Mouse (Mus musculus) MEL (cell line): Measurements from ENCODE around the gene Rnf215. TPM values are rescaled to one million over a fixed set of nuclear protein-coding genes. Genes with fewer than 3 reads are reported as not detected.

Source experiments
- DNase-seq: peaks from one replicate; pipeline ENCODE4 v3.0.0; 2011; ENCODE audit warnings: low read depth, low spot score
- H3K27ac ChIP-seq: 2 replicates; pipeline ENCODE4 v1.5.1; 2012; ENCODE audit warnings: low read depth, mild to moderate bottlenecking, control low read depth, low read length, moderate library complexity; ENCODE audit not compliant: control insufficient read depth
- H3K27me3 ChIP-seq, 2 experiments: fragments of 150-350 bp in 1 of 2; sonication (generic) in 1 of 2; 2 replicates each; pipeline ENCODE4 v1.6.1; 2012; ENCODE audit warnings: low read length in 2 of 2, mild to moderate bottlenecking in 2 of 2, improper control_type of control experiment in 1 of 2, moderate library complexity in 1 of 2; ENCODE audit not compliant: insufficient read depth in 2 of 2, control insufficient read depth in 1 of 2
- H3K36me3 ChIP-seq, 2 experiments: 2 replicates each; pipeline ENCODE4 v1.6.1; 2012 to 2014; ENCODE audit warnings: low read length in 2 of 2, improper control_type of control experiment in 1 of 2, inconsistent platforms in 1 of 2, mild to moderate bottlenecking in 1 of 2; ENCODE audit not compliant: insufficient read depth in 2 of 2, control insufficient read depth in 1 of 2
- H3K4me1 ChIP-seq, 2 experiments: fragments of 150-350 bp in 1 of 2; sonication (generic) in 1 of 2; 2 replicates each; pipeline ENCODE4 v1.6.1; 2012; ENCODE audit warnings: low read length in 2 of 2, improper control_type of control experiment in 1 of 2, mild to moderate bottlenecking in 1 of 2; ENCODE audit not compliant: insufficient read depth in 2 of 2, control insufficient read depth in 1 of 2
- H3K4me3 ChIP-seq, 2 experiments: fragments of 150-350 bp in 1 of 2; sonication (generic) in 1 of 2; 2 replicates each; pipeline ENCODE4 v1.5.1; 2012; ENCODE audit warnings: low read depth in 2 of 2, low read length in 2 of 2, mild to moderate bottlenecking in 2 of 2, moderate library complexity in 2 of 2, control low read depth in 1 of 2, improper control_type of control experiment in 1 of 2; ENCODE audit not compliant: control insufficient read depth in 1 of 2, insufficient read depth in 1 of 2
- H3K79me2 ChIP-seq: 2 replicates; pipeline ENCODE4 v1.6.1; 2012; ENCODE audit warnings: mild to moderate bottlenecking, low read length, moderate library complexity; ENCODE audit not compliant: control insufficient read depth, poor library complexity, insufficient read depth
- H3K9ac ChIP-seq: 2 replicates; pipeline ENCODE4 v1.6.1; 2012; ENCODE audit warnings: low read depth, mild to moderate bottlenecking, control low read depth, low read length, moderate library complexity; ENCODE audit not compliant: control insufficient read depth, poor library complexity, severe bottlenecking
- H3K9me3 ChIP-seq: fragments of 150-350 bp; sonication (generic); replicated peaks from 2 replicates; pipeline ENCODE4 v1.6.1; 2012; ENCODE audit warnings: mild to moderate bottlenecking, low read length, improper control_type of control experiment, moderate library complexity; ENCODE audit not compliant: insufficient read depth
- CHD1 ChIP-seq: IDR thresholded peaks from 2 replicates; pipeline ENCODE4 v1.6.1; 2012; ENCODE audit warnings: low read depth, mild to moderate bottlenecking, inconsistent platforms, low read length, improper control_type of control experiment
- CHD2 ChIP-seq: IDR thresholded peaks from 2 replicates; pipeline ENCODE4 v1.6.1; 2011; ENCODE audit warnings: low read length, improper control_type of control experiment
- CTCF ChIP-seq, 3 experiments: IDR thresholded peaks in 2 of 3; conservative IDR thresholded peaks in 1 of 3; 2 replicates each; pipeline ENCODE4 v1.5.1; 2011 to 2012; ENCODE audit warnings: low read length in 3 of 3, low read depth in 2 of 3, mild to moderate bottlenecking in 2 of 3, improper control_type of control experiment in 1 of 3, inconsistent platforms in 1 of 3, mixed read lengths in 1 of 3, moderate library complexity in 1 of 3; ENCODE audit not compliant: control insufficient read depth in 1 of 3, insufficient read depth in 1 of 3, poor library complexity in 1 of 3, severe bottlenecking in 1 of 3
- E2F4 ChIP-seq: IDR thresholded peaks from 2 replicates; pipeline ENCODE4 v1.6.1; 2011; ENCODE audit warnings: low read depth, low read length, improper control_type of control experiment, borderline replicate concordance
- ELF1 ChIP-seq: IDR thresholded peaks from 2 replicates; pipeline ENCODE4 v1.6.1; 2014; ENCODE audit warnings: low read depth, mild to moderate bottlenecking, inconsistent platforms, low read length, improper control_type of control experiment, moderate library complexity
- EP300 ChIP-seq, 2 experiments: IDR thresholded peaks; 2 replicates each; pipeline ENCODE4 v1.6.1; 2011; ENCODE audit warnings: improper control_type of control experiment in 2 of 2, low read length in 2 of 2, low read depth in 1 of 2, mild to moderate bottlenecking in 1 of 2
- HCFC1 ChIP-seq: IDR thresholded peaks from 2 replicates; pipeline ENCODE4 v1.6.1; 2012; ENCODE audit warnings: low read depth, mild to moderate bottlenecking, inconsistent platforms, low read length, improper control_type of control experiment, moderate library complexity
- MAX ChIP-seq: IDR thresholded peaks from 2 replicates; pipeline ENCODE4 v1.6.1; 2011; ENCODE audit warnings: low read length, improper control_type of control experiment
- MEF2A ChIP-seq: IDR thresholded peaks from 2 replicates; pipeline ENCODE4 v1.6.1; 2014; ENCODE audit warnings: low read depth, mild to moderate bottlenecking, inconsistent platforms, low read length, improper control_type of control experiment; ENCODE audit not compliant: poor library complexity, insufficient replicate concordance, severe bottlenecking; ENCODE audit errors: extremely low read depth
- MXI1 ChIP-seq: IDR thresholded peaks from 2 replicates; pipeline ENCODE4 v1.6.1; 2011; ENCODE audit warnings: mild to moderate bottlenecking, low read depth, low read length, improper control_type of control experiment
- MYC ChIP-seq: IDR thresholded peaks from 2 replicates; pipeline ENCODE4 v1.6.1; 2011; ENCODE audit warnings: low read depth, mild to moderate bottlenecking, low read length, improper control_type of control experiment, moderate library complexity
- NELFE ChIP-seq: IDR thresholded peaks from 2 replicates; pipeline ENCODE4 v1.6.1; 2011; ENCODE audit warnings: low read depth, low read length, improper control_type of control experiment
- NRF1 ChIP-seq: IDR thresholded peaks from 2 replicates; pipeline ENCODE4 v1.6.1; 2014; ENCODE audit warnings: low read depth, mild to moderate bottlenecking, inconsistent platforms, low read length, improper control_type of control experiment, moderate library complexity; ENCODE audit not compliant: poor library complexity, insufficient read depth, severe bottlenecking
- POLR2AphosphoS2 ChIP-seq: IDR thresholded peaks from 2 replicates; pipeline ENCODE4 v1.6.1; 2011; ENCODE audit warnings: low read length, improper control_type of control experiment
- POLR2AphosphoS5 ChIP-seq: IDR thresholded peaks from 2 replicates; pipeline ENCODE4 v1.6.1; 2012; ENCODE audit warnings: low read depth, borderline replicate concordance, mild to moderate bottlenecking, inconsistent platforms, low read length, moderate library complexity, mixed read lengths
- SMC3 ChIP-seq: IDR thresholded peaks from 2 replicates; pipeline ENCODE4 v1.6.1; 2011; ENCODE audit warnings: low read depth, low read length, improper control_type of control experiment
- TBP ChIP-seq: IDR thresholded peaks from 2 replicates; pipeline ENCODE4 v1.8.0; 2011; ENCODE audit warnings: low read depth, low read length, improper control_type of control experiment
- TCF12 ChIP-seq: IDR thresholded peaks from 2 replicates; pipeline ENCODE4 v1.6.1; 2014; ENCODE audit warnings: low read depth, mild to moderate bottlenecking, inconsistent platforms, low read length, improper control_type of control experiment, moderate library complexity
- UBTF ChIP-seq: IDR thresholded peaks from 2 replicates; pipeline ENCODE4 v1.6.1; 2012; ENCODE audit warnings: low read depth, mild to moderate bottlenecking, inconsistent platforms, low read length, improper control_type of control experiment, moderate library complexity, borderline replicate concordance; ENCODE audit not compliant: insufficient read depth
- USF2 ChIP-seq, 2 experiments: IDR thresholded peaks; 2 replicates each; pipeline ENCODE4 v1.6.1; 2011 to 2012; ENCODE audit warnings: improper control_type of control experiment in 2 of 2, low read length in 2 of 2, borderline replicate concordance in 1 of 2, inconsistent platforms in 1 of 2, low read depth in 1 of 2, mild to moderate bottlenecking in 1 of 2; ENCODE audit not compliant: insufficient read depth in 1 of 2
- ZC3H11A ChIP-seq: IDR thresholded peaks from 2 replicates; pipeline ENCODE4 v1.6.1; 2012; ENCODE audit warnings: low read depth, mild to moderate bottlenecking, inconsistent platforms, low read length, improper control_type of control experiment
- ZKSCAN1 ChIP-seq: IDR thresholded peaks from 2 replicates; pipeline ENCODE4 v1.6.1; 2012; ENCODE audit warnings: low read depth, mild to moderate bottlenecking, inconsistent platforms, low read length, improper control_type of control experiment, moderate library complexity
- ZMIZ1 ChIP-seq: IDR thresholded peaks from 2 replicates; pipeline ENCODE4 v1.6.1; 2012; ENCODE audit warnings: low read depth, mild to moderate bottlenecking, inconsistent platforms, low read length, improper control_type of control experiment, moderate library complexity
- ZNF384 ChIP-seq: IDR thresholded peaks from 2 replicates; pipeline ENCODE4 v1.6.1; 2012; ENCODE audit warnings: low read depth, mild to moderate bottlenecking, inconsistent platforms, low read length, improper control_type of control experiment
- polyA plus RNA-seq, 2 experiments: library from polyadenylated mRNA; stranded (reverse) in 1 of 2; unstranded in 1 of 2; fragments of >175 nt in 1 of 2; fragments of >200 nt in 1 of 2; gene quantifications; 2 replicates each; pipeline versions ENCODE4 v1.2.1 to v1.2.4; 2012; ENCODE audit warnings: low replicate concordance in 2 of 2, low read depth in 1 of 2; ENCODE audit not compliant: insufficient read length in 2 of 2, insufficient read depth in 1 of 2, missing spikeins in 1 of 2
- total RNA-seq: library from RNA; depleted of rRNA; stranded (reverse); fragments of 300-350 nt; gene quantifications from 2 replicates; pipeline ENCODE4 v1.2.3, GENCODE M21; 2012

Rnf215 gene
- total and polyA plus RNA-seq, 3 experiments, result 11.3 to 13.2 TPM; not detected in 1

GRCm38 (mm10) chr11:4155641-4156040 lies 20.6 kb downstream of the Rnf215 start (continued):
- TF ChIP-seq UBTF, result no peak
- peak; percentile 74 for TF ChIP-seq MAX
- no peak for TF ChIP-seq CTCF (IDR thresholded peaks at IDR 0.05 in 2 of 3, conservative IDR thresholded peaks at IDR 0.05 in 1 of 3; ENCODE audit: control insufficient read depth in 1 of 3, insufficient read depth in 1 of 3, low read depth in 2 of 3, low read length in 3 of 3, poor library complexity in 1 of 3, severe bottlenecking in 1 of 3)
- TF ChIP-seq POLR2AphosphoS5, result no peak

GRCm38 (mm10) chr11:4158676-4159075 lies 23.7 kb downstream of the Rnf215 start:
- Histone ChIP-seq H3K36me3 (peaks cover 20 to 41% of the 10 kb centered on the region in 2 experiments), H3K27ac (no peak overlapping the region), H3K4me1 (peaks cover 20 to 29% of the 10 kb centered on the region in 2 experiments)

GRCm38 (mm10) chr11:4159808-4160708 lies 25.1 kb downstream of the Rnf215 start, which contains the start of the genes Ccdc157 and Sf3a1:
Gene Ccdc157, minus strand, starts transcription at chr11:4160293.
Gene Sf3a1, plus strand, starts transcription at chr11:4160350.
- Histone ChIP-seq H3K27me3 (no peaks in the 10 kb centered on the region), H3K79me2 (peaks cover 43% of the 10 kb centered on the region), H3K27ac (peak within 1 kb of the TSS; percentile 76), H3K4me1 (peaks cover 18 to 29% of the 10 kb centered on the region in 2 experiments), H3K36me3 (peaks cover 31 to 40% of the 10 kb centered on the region in 2 experiments), H3K9ac (peak within 1 kb of the TSS; percentile 93), H3K4me3 (peak within 1 kb of the TSS; percentile 84 to 96), H3K9me3 (no peaks in the 10 kb centered on the region)
- DNase-seq, result peak; percentile 98
- TF ChIP-seq POLR2AphosphoS2, result peak; percentile 77; the same call in 1 of the 2 replicates
- TF ChIP-seq HCFC1, result peak; percentile 86
- no peak; the same call in 1 of the 2 replicates for TF ChIP-seq MYC
- peak; percentile 97 for TF ChIP-seq NELFE
- TF ChIP-seq SMC3, result 0 out of 2 replicates have a peak, but pooled peaks have one; percentile 3
- TF ChIP-seq MAX, result no peak; the same call in 1 of the 2 replicates
- no peak for TF ChIP-seq E2F4
- TF ChIP-seq ZNF384, result no peak
- TF ChIP-seq ZKSCAN1, result no peak
- no peak for TF ChIP-seq CTCF (IDR thresholded peaks at IDR 0.05 in 2 of 3, conservative IDR thresholded peaks at IDR 0.05 in 1 of 3; ENCODE audit: control insufficient read depth in 1 of 3, insufficient read depth in 1 of 3, low read depth in 2 of 3, low read length in 3 of 3, poor library complexity in 1 of 3, severe bottlenecking in 1 of 3)
- peak; percentile 87 for TF ChIP-seq MXI1
- 0 out of 2 replicates have a peak, but pooled peaks have one; percentile 3 for TF ChIP-seq ZC3H11A
- peak; percentile 35; the same call in 1 of the 2 replicates for TF ChIP-seq NRF1
- no peak for TF ChIP-seq CHD1
- TF ChIP-seq USF2 (IDR thresholded peaks at IDR 0.05; ENCODE audit: borderline replicate concordance in 1 of 2, insufficient read depth in 1 of 2, low read depth in 1 of 2, low read length in 2 of 2), result no peak
- peak; percentile 89 for TF ChIP-seq ZMIZ1
- peak; percentile 49; the same call in 1 of the 2 replicates for TF ChIP-seq TBP
- TF ChIP-seq MEF2A, result no peak
- no peak for TF ChIP-seq CHD2
- TF ChIP-seq EP300 (IDR thresholded peaks at IDR 0.05; ENCODE audit: low read depth in 1 of 2, low read length in 2 of 2), result peak in 1 of 2 experiments; percentile 4; a peak in 1 of 4 replicates
- TF ChIP-seq TCF12, result 0 out of 2 replicates have a peak, but pooled peaks have one; percentile 40
- TF ChIP-seq ELF1, result peak; percentile 88

More at GRCm38 (mm10) chr11:4158676-4159075, 23.7 kb downstream of the Rnf215 start:
- no peak for TF ChIP-seq E2F4
- H3K9me3 ChIP-seq, result no peaks in the 10 kb centered on the region
- H3K79me2 ChIP-seq, result peaks cover 32% of the 10 kb centered on the region
- no peak overlapping the region for H3K4me3 ChIP-seq
- no peak for DNase-seq
- H3K9ac ChIP-seq, result no peak overlapping the region
- no peaks in the 10 kb centered on the region for H3K27me3 ChIP-seq
